Mouse (Mus musculus): ENCODE results near the gene Ccl2.

DNA sequence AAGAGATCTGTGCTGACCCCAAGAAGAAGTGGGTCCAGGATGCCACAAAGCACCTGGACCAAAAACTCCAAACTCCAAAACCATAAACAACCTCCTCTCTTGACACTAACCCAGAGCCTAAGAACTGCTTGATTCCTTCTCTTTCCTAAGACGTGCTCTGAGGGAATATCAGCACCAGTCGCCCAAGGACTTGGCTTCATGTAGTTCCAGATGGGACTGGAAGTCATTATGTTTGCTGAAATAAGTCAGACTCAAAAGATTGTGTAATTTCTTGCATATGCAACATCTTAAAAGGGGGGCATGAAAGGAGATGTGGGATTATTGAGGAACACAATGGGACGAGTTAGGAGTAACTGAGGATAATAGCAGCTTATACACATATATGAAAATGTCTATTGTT, 26.9 kb downstream of the Ccl2 start:
- TF ChIP-seq CTCF (IDR thresholded peaks at IDR 0.05; ENCODE audit: control insufficient read depth, insufficient read depth, low read length), result no peak
- no peak for TF ChIP-seq POLR2A (IDR thresholded peaks at IDR 0.05; ENCODE audit: borderline replicate concordance, control insufficient read depth, low read depth, low read length)

Measured in bone marrow, adult 2 months (tissue).